Mouse (Mus musculus) cerebellum, adult 2 months (tissue): ENCODE results near the gene Amn1. TPM values are rescaled to one million over a fixed set of nuclear protein-coding genes. Genes with fewer than 3 reads are reported as not detected.

Experiments used
- DNase-seq, 2 experiments: peaks; one replicate each; pipeline ENCODE4 v3.0.0; 2021
- H3K27ac ChIP-seq: fragments of 200-500 bp; 2 replicates; pipeline ENCODE4 v1.5.1; 2012; ENCODE audit warnings: low read length, control low read depth, inconsistent platforms; ENCODE audit not compliant: insufficient read depth
- H3K27me3 ChIP-seq: fragments of 200-500 bp; 2 replicates; pipeline ENCODE4 v1.6.1; 2012; ENCODE audit warnings: inconsistent platforms, mild to moderate bottlenecking, low read length, moderate library complexity; ENCODE audit not compliant: control insufficient read depth, insufficient read depth
- H3K4me1 ChIP-seq: fragments of 200-500 bp; 2 replicates; pipeline ENCODE4 v1.6.1; 2011; ENCODE audit warnings: low read length; ENCODE audit not compliant: control insufficient read depth, insufficient read depth
- H3K4me3 ChIP-seq: fragments of 200-500 bp; replicated peaks from 2 replicates; pipeline ENCODE3; 2011; ENCODE audit warnings: mild to moderate bottlenecking, low read depth, low read length, control low read depth; ENCODE audit not compliant: insufficient read depth
- CTCF ChIP-seq: fragments of 200-500 bp; IDR thresholded peaks from 2 replicates; pipeline ENCODE4 v1.5.1; 2011; ENCODE audit warnings: low read depth, mild to moderate bottlenecking, control low read depth, low read length, moderate library complexity, borderline replicate concordance; ENCODE audit not compliant: insufficient read depth
- POLR2A ChIP-seq: fragments of 200-500 bp; IDR thresholded peaks from 2 replicates; pipeline ENCODE4 v1.6.1; 2011; ENCODE audit warnings: low read length, control low read depth, borderline replicate concordance; ENCODE audit not compliant: insufficient read depth
- WGBS: fragments of 180-500 bp; shearing (Covaris S2); methylation state at CpG from one replicate; pipeline ENCODE4 v1.1.7; 2018; 5-methylcytosine and 5-hydroxymethylcytosine counted together
- polyA plus RNA-seq: library from polyadenylated mRNA; depleted of rRNA; stranded (reverse); fragments of >200 nt; gene quantifications from 2 replicates; pipeline ENCODE4 v1.2.3, GENCODE M21; 2012; rRNA removed

Amn1 gene
- polyA plus RNA-seq, 1 experiment, result 19.0 TPM

DNA sequence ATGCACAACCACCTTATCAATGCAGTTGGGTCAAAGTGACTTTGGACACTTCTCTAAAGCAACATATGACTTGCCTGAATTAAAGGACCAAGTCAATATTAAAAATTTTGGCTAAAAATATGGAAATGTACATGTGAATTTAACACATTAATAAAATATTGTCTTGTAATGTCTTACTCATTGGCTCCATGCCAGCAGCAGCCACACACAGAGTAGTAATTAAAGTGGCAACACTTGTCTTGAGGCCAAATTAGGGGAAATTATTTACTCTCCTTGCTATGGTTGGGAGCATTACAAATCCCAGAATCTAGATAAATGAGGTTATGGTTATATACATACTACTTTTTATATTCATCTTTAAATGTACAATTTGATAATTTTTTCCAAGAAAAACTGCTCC lies 71.5 kb downstream of the Amn1 start:
- no peak overlapping the region for H3K27ac ChIP-seq
- H3K4me3 ChIP-seq, result no peak overlapping the region
- H3K27me3 ChIP-seq, result no peaks in the 10 kb centered on the region
- DNase-seq, result no peak
- H3K4me1 ChIP-seq, result 0 out of 2 replicates have a peak, but pooled peaks cover 2% of the 10 kb centered on the region
- TF ChIP-seq POLR2A (no peak), CTCF (no peak)

DNA sequence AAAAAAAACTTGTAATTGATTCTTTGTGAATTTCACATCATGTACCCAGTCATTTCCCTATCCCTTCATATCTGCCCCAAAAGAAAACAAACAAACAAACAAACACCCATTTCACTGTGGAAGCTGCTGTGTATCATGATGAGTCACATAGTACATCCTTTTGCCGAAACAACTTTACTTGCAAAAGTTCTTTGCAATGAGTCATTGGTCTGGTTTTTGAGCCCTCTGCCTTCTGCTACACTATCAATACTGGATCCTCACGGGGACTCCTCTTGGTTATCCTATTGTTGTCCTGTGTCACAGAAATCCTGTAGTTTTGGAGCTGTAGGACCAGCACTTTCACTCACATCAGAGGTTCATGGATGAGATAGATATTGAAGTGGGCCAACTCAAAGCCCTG lies 79.6 kb downstream of the Amn1 start:
- 80% methylated on average over 2 of the region's 2 CpGs for WGBS
- H3K4me3 ChIP-seq, result no peak overlapping the region
- no peak for DNase-seq
- H3K27me3 ChIP-seq, result no peaks in the 10 kb centered on the region
- no peaks in the 10 kb centered on the region for H3K4me1 ChIP-seq
- TF ChIP-seq POLR2A (no peak), CTCF (no peak)
- no peak overlapping the region for H3K27ac ChIP-seq

DNA sequence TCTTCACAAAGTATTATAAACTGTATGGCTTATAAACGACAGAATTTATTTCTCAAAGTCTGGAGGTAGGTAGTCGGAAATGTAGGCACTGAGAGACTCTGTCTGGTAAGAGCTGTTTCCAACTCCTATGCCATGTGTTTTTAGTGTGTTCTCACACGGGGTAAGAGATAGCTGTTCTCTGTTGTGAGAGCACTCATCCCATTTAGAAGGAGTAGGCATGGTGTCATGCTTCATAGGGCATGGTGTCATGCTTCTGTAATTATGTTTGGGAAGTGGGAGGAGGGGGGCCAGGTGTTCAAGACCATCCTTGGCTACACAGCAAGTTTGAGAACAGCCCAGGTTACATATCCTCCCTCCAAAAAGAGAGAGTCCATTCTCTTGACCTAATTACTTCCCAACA lies 80.9 kb downstream of the Amn1 start:
- no peak for DNase-seq
- Histone ChIP-seq H3K27ac (no peak overlapping the region), H3K4me1 (no peaks in the 10 kb centered on the region)

More for the DNA sequence above, 80.9 kb downstream of the Amn1 start:
- WGBS, result 77% methylated on average over 3 of the region's 3 CpGs
- no peak overlapping the region for H3K4me3 ChIP-seq
- TF ChIP-seq CTCF, result no peak
- TF ChIP-seq POLR2A, result no peak
- H3K27me3 ChIP-seq, result no peaks in the 10 kb centered on the region

Other genes starting within 250 kb of the Amn1 start
- gene Sinhcaf, start 242.2 kb downstream of the Amn1 start, polyA plus RNA-seq, result 1.6 and 1.8 TPM in 2 replicates
- 19.5 and 19.9 TPM in 2 replicates for gene Dennd5b, start 87.0 kb downstream of the Amn1 start, polyA plus RNA-seq
- not detected in 2 replicates for gene Gm10203, start 58.5 kb downstream of the Amn1 start, polyA plus RNA-seq
- gene Etfbkmt, start 48.9 kb downstream of the Amn1 start, polyA plus RNA-seq, result 3.7 and 5.6 TPM in 2 replicates
- 6.9 and 7.8 TPM in 2 replicates for gene Resf1, start 120.7 kb upstream of the Amn1 start, polyA plus RNA-seq
- gene Bicd1, start 220.2 kb upstream of the Amn1 start, polyA plus RNA-seq, result 27.7 and 29.9 TPM in 2 replicates